Mouse (Mus musculus) thymus, postnatal 0 days (tissue): ENCODE data around the gene Tmem62. TPM values are rescaled to one million over a fixed set of nuclear protein-coding genes. Genes with fewer than 3 reads are reported as not detected.
"Not testable (repeated sequence)": the region's sequence is repeated elsewhere in the genome, so short reads cannot be mapped to it uniquely, and the experiment has no call there.

Experiments used
- DNase-seq: peaks from one replicate; pipeline ENCODE4 v3.0.0-alpha.2; 2015; ENCODE audit warnings: low spot score
- polyA plus RNA-seq: library from polyadenylated mRNA; unstranded; fragments of >200 nt; fragmentation: Nextera tagmentation; extraction: Ambion mirVana; gene quantifications from 2 replicates; pipeline ENCODE4 v1.2.1, GENCODE M21; 2015

Tmem62 gene
- polyA plus RNA-seq, result 3.0 and 4.7 TPM in 2 replicates

GRCm38 (mm10) chr2:120976990-120977925 lies at the start of gene Tmem62:
Tmem62 (plus strand) TSS chr2:120977017.
- DNase-seq, result peak; percentile 68

DNA sequence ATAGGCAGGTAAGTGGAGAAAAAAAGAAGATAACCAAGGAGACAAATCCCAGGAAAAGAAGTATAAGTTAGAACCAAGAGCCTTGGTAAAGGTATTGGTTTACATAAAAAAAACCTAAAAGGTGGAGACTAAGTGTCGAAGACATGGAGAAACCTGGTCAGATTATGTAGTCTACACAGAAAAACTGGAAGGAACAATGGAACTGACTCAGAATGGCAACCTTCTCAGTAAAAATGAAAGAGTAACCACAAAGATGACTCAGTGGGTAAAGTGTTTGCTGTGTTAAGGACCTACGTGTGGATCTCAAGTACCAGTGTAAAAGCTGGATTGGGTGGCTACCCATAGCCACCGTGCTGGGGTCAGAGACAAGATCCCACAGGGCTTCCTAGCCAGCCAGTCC lies 43.8 kb upstream of the Tmem62 start:
- DNase-seq, result no peak

DNA sequence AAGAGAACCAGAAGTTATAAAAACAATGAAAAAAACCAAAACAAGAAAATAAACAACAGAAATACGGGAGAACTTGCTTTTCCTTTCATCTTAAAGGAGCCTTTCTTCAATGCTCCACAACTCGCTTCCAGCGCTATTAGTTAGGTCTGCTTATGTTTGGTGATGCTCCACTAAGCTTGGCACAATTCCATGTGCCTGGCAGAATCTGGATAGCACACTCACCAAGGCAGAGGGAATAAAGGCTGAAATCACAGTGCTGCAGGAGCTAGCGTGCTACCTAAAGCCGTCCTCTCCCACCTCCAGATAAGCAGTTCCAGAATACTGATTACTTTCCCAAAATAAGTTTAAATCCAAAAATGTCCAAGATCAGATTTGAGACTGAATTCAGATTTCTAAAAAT lies 25.6 kb upstream of the Tmem62 start:
- DNase-seq, result no peak

- DNase-seq, result no peak
Observed at GRCm38 (mm10) chr2:120952176-120952938, 24.5 kb upstream of the Tmem62 start.

- no peak for DNase-seq
Observed at GRCm38 (mm10) chr2:120959363-120959762, 17.5 kb upstream of the Tmem62 start.

- DNase-seq, result no peak
Observed at GRCm38 (mm10) chr2:120959827-120960226, 17.0 kb upstream of the Tmem62 start.

DNA sequence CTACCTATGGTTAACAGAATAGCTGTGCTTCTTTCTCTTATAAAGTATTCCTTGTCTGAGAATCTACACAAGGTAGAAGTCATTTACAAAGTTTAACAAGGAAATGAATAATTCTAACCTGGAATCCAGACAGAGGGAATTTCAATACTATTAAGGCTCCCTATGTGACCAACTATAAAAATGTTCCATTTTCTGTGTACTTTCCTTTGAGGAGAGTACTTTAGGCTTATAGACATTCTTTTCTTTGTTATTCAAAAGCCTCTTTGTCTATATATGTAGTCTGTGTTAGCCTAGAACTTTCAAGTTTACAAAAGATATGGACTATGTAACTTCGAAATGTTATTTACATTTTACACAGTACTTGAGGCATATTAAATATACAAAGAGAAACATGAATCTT lies 16.6 kb upstream of the Tmem62 start:
- no peak for DNase-seq

DNA sequence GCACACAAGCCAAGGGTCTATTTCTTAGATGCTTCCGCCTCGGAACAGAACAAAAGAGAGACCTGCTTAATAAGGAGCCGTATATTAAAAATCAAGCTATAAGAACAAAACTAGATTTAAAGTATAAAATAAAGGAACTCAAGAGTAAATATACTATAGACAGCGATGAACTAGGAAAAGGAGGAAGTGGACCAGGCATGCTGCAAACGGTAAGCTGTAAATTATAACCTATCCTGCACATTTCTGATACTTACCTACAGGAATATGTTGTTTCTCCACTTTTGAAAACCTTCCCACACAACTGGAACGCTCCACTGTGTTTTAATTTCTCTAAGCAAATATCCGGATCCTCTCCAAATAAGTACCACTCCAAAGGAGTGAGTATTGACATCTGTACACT lies 13.7 kb upstream of the Tmem62 start:
- DNase-seq, result no peak

- DNase-seq, result no peak
Observed at GRCm38 (mm10) chr2:120965486-120965885, 11.3 kb upstream of the Tmem62 start.

- no peak for DNase-seq
Observed at GRCm38 (mm10) chr2:120970045-120970539, 6.7 kb upstream of the Tmem62 start.

DNA sequence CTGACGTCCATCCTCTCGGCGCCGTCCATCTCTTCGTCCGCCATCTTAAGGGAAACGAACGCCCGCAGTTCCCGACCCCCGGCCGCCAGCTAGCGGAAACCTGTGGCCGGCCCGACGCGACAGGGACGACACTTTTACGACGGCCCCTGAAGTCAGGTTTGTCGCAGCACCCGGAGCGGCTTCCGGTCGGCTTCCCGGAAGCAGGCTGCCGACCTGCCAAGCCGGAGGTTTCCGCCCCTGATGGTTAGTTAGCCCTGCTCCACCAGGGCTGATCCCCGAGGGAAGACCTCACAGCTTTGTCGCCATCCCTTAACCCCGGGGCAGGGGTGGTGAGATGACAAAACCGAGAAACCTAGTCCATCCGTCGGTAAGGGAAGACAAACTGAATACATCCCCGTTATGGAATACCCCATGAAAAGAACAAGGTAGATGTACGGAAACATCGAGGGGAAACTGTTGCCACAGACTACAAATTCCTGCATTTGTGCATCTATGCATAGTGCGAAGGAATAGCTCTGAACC lies 6.2 kb upstream of the Tmem62 start, which contains the start of gene Ubr1:
TSS of gene Ubr1 (minus strand) at position 157 of the 522 bp plus-strand sequence.
- peak; percentile 95 for DNase-seq

DNA sequence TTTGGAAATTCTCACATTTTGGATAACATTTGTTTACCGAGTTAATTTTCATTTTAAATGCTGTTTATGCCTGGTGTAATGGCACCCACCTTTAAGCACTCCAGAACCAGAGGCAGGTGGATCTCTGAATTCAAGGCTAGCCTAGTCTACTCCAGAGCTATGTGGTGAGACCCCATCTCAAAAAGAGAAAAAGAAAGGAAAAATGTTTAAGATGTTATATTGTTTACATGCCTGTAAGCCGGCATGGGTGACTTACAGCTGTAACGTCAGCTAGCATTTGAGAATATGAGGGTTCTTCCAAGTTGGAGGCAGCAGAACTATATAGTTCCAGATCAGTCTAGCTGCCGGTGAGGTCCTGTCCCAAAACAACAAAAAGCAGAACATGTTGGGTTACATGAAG lies 5.1 kb upstream of the Tmem62 start:
- DNase-seq, result no peak

DNA sequence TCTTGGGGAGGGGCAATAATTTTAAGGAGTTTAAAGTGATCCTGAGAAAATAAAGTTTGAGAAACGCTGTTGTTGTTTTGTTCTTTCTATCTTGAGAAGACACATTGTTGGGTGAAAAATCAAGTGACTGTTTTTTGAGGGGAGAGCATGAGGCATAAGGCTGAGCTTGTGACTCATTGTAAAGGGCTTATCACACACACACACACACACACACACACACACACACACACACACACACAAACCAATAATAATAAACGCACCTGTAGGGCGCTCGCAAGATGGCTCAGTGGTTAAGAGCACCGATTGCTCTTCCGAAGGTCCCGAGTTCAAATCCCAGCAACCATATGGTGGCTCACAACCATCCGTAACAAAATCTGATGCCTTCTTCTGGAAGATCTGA lies 4.6 kb upstream of the Tmem62 start:
- DNase-seq, result not testable (repeated sequence)

- no peak for DNase-seq
Observed at GRCm38 (mm10) chr2:120972964-120973363, 3.9 kb upstream of the Tmem62 start.

DNA sequence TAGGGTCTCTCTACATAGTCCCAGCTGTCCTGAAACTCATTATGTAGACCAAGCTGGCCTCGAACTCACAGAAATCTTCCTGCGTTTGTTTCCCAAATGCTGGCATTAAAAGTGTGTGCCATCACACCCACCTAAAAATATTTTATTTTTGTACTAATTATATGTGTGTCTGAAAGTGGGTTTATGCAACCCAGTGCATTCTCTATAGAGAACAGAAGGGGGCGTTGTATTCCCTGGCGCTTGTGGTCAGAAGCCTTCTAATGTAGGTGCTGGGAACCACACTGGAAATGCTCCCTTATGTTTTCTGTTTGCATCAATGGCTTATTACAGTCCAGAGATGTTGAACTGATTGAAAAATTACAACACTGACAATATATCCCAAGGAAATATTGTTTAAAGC lies 509 bp upstream of the Tmem62 start:
- DNase-seq, result peak; percentile 20

DNA sequence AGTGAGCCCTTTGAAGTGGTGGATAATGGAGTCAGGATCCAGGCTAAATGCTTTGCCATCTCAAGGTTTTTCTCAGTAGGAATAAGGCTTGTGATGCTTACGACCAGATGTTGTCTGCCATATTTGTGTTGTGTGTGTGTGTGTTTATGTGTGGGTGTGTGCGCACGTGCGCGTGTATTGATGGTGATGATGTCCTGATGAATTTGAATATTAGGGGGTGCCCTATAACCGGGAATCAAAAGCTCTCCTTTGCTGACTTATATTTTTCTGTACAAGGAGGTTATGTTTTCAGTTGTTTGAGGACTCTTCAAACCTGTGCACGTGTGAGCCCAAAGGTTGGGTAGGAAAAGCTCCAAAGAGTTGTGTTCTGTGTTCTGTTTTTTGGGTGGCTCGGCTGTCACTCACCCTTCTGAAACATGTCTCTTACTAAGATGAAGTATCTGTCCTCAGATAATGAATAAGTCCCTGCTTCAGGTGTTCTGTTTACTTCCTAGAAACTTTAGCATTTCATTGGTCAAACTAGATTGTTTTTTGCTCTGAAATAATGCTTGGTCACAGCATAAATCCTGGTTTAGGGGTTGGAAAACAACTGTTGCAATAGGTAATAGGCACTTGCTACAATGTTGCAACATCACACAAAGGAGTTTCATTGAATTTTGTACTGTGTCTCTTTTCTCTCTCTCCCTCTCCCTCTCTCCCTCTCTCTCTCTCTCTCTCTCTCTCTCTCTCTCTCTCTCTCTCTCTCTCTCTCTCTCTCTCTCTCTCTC lies 1.3 kb downstream of the Tmem62 start:
- DNase-seq, result no peak

- peak; percentile 29 for DNase-seq
Observed at GRCm38 (mm10) chr2:120978693-120979037, 1.8 kb downstream of the Tmem62 start.

DNA sequence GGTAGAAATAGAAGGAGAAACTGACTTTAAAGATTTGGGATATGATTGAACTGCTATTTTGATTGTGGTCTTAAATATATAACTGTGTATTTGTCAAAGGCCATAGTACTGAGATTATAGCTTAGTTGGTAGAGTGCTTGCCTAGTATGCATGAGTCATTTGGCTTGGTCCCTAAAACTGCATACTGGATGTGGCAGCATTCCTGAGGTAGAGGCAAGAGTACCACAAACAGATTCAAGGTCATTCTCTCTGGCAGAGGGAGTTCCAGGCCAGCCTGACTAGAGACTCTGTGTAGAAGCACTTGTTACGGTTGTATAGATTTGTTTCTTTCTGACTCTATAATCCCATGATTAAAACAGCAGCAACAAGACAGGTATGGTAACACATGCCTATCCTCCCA lies 3.0 kb downstream of the Tmem62 start:
- no peak for DNase-seq

GRCm38 (mm10) chr2:120980861-120981260 lies 4.0 kb downstream of the Tmem62 start:
- DNase-seq, result no peak

GRCm38 (mm10) chr2:120983611-120984010 lies 6.8 kb downstream of the Tmem62 start:
- DNase-seq, result no peak

- no peak for DNase-seq
Observed at GRCm38 (mm10) chr2:120985241-120985640, 8.4 kb downstream of the Tmem62 start.
